Mouse (Mus musculus) embryonic fibroblast, embryonic 13.5 days (primary cell): ENCODE data around the gene Plekha3. TPM values are rescaled to one million over a fixed set of nuclear protein-coding genes. Genes with fewer than 3 reads are reported as not detected.

Experiments used
- H3K27ac ChIP-seq: 2 replicates; pipeline ENCODE4 v1.5.1; 2012; ENCODE audit warnings: low read length, control low read depth, inconsistent platforms; ENCODE audit not compliant: insufficient read depth
- H3K4me1 ChIP-seq: 2 replicates; pipeline ENCODE4 v1.6.1; 2011; ENCODE audit warnings: low read length; ENCODE audit not compliant: control insufficient read depth, insufficient read depth
- H3K4me3 ChIP-seq: 2 replicates; pipeline ENCODE4 v1.5.1; 2011; ENCODE audit warnings: mild to moderate bottlenecking, control low read depth, low read length; ENCODE audit not compliant: insufficient read depth
- CTCF ChIP-seq: IDR thresholded peaks from 2 replicates; pipeline ENCODE4 v1.5.1; 2011; ENCODE audit warnings: mild to moderate bottlenecking, control low read depth, low read length, moderate library complexity, borderline replicate concordance; ENCODE audit not compliant: insufficient read depth
- POLR2A ChIP-seq: IDR thresholded peaks from 2 replicates; pipeline ENCODE4 v1.6.1; 2011; ENCODE audit warnings: low read depth, mild to moderate bottlenecking, control low read depth, low read length, moderate library complexity
- polyA plus RNA-seq: library from polyadenylated mRNA; stranded (reverse); fragments of >200 nt; gene quantifications from 2 replicates; pipeline ENCODE4 v1.2.4, GENCODE M21; 2011; ENCODE audit warnings: low read depth; ENCODE audit not compliant: missing spikeins, insufficient read length

The Plekha3 gene
- polyA plus RNA-seq, 1 experiment = 41.0 TPM

DNA sequence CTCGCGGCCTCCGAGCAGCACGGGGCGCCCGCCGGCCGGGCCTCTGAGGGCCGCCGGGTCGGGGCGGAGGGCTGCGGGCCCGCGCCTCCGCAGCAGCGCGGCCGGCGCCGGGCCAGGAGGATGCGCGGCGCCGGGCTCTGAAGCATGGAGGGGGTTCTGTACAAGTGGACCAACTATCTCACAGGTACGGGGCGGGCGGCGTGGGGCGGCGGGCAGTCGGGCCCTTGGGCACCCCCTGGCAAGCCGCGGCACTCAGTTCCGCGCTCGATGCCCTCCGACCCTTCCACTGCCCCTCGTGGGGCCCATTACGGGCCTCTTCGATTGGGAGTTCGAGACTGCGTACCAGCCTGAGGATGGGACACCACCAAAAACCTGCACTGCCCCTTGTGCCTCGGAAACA lies 370 bp downstream of the Plekha3 start:
- Histone ChIP-seq H3K27ac (no peak overlapping the region), H3K4me3 (peak overlapping the region; percentile 99), H3K4me1 (0 out of 2 replicates have a peak, but pooled peaks cover 4% of the 10 kb centered on the region)
- TF ChIP-seq CTCF = no peak
- TF ChIP-seq POLR2A = no peak

DNA sequence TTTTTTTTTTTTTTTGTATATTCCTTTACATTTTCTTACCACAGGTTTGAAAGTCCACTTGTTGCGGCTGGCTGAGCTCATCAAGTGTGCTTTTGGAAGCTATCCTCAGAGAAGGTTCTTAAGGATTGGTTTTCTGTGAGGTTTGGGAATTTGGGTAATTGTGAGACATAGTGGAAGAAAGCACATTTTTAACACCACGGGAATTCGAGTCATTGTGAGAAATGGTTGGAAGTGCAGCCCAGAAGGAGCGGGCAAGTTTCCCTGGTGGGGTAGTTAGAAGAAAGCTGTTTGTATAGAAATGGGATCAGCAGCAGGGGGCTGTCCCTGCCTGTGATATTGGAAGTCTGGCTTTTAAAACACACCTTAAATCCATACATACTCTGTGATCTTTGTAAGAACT lies 868 bp downstream of the Plekha3 start:
- 0 out of 2 replicates have a peak, but pooled peaks cover 4% of the 10 kb centered on the region for H3K4me1 ChIP-seq
- peak overlapping the region; percentile 99 for H3K4me3 ChIP-seq
- H3K27ac ChIP-seq = peak overlapping the region; percentile 74
- TF ChIP-seq CTCF (no peak), POLR2A (no peak)

- peak overlapping the region; percentile 99 for H3K4me3 ChIP-seq
- 0 out of 2 replicates have a peak, but pooled peaks cover 4% of the 10 kb centered on the region for H3K4me1 ChIP-seq
- no peak; the same call in 1 of the 2 replicates for TF ChIP-seq POLR2A
- no peak for TF ChIP-seq CTCF
- peak overlapping the region; percentile 74 for H3K27ac ChIP-seq
These were observed 1.5 kb downstream of the Plekha3 start for GRCm38 (mm10) chr2:76676401-76677226.

DNA sequence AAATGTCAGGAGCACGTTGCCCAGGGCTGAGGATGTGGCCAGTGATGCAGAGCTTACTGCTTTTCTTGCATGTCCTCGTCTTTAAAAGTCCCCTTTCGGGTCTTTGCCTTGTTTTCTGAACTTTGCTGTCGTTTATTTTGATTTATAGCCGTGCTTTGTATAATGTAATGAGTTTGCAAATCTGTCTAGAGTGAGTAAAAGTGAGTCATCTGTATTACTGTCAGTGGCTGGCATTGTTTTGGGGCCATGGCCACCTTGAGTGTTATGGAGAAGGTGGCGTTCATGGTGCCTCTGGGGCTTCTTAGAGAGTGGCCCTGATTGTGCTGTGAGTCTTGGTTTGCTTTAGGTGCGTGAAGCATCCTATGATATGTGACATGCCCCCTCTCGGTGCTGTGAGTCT lies 7.2 kb downstream of the Plekha3 start:
- no peak for TF ChIP-seq CTCF
- TF ChIP-seq POLR2A = no peak
- no peak overlapping the region for H3K4me3 ChIP-seq
- no peak overlapping the region for H3K27ac ChIP-seq
- no peaks in the 10 kb centered on the region for H3K4me1 ChIP-seq

DNA sequence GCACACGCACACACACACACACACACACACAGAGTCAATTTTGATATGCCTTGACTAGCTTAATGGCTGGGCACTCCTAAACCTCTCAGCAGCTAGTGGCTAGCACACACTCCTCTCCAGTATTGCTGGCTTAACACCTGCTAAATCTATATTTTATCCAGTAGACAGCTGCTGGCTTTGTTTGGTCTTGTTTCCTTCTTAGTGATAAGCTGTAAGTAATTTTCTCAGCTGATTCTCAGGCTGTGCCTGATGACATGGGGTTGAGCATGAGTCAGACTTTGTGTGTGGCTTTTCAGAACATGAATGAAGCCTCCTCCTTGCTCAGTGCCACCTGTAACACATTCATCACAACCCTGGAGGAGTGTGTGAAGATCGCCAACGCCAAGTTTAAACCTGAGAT lies 11.9 kb downstream of the Plekha3 start:
- Histone ChIP-seq H3K27ac (no peak overlapping the region), H3K4me1 (no peaks in the 10 kb centered on the region), H3K4me3 (no peak overlapping the region)
- TF ChIP-seq POLR2A = no peak
- TF ChIP-seq CTCF = no peak

GRCm38 (mm10) chr2:76687608-76688007 lies 12.5 kb downstream of the Plekha3 start:
- Histone ChIP-seq H3K27ac (no peak overlapping the region), H3K4me3 (no peak overlapping the region), H3K4me1 (no peaks in the 10 kb centered on the region)
- TF ChIP-seq POLR2A = no peak
- TF ChIP-seq CTCF = no peak

- H3K27ac ChIP-seq = no peak overlapping the region
- TF ChIP-seq CTCF (no peak), POLR2A (no peak)
- H3K4me1 ChIP-seq = no peaks in the 10 kb centered on the region
- no peak overlapping the region for H3K4me3 ChIP-seq
These were observed 13.1 kb downstream of the Plekha3 start for GRCm38 (mm10) chr2:76688162-76688561.

DNA sequence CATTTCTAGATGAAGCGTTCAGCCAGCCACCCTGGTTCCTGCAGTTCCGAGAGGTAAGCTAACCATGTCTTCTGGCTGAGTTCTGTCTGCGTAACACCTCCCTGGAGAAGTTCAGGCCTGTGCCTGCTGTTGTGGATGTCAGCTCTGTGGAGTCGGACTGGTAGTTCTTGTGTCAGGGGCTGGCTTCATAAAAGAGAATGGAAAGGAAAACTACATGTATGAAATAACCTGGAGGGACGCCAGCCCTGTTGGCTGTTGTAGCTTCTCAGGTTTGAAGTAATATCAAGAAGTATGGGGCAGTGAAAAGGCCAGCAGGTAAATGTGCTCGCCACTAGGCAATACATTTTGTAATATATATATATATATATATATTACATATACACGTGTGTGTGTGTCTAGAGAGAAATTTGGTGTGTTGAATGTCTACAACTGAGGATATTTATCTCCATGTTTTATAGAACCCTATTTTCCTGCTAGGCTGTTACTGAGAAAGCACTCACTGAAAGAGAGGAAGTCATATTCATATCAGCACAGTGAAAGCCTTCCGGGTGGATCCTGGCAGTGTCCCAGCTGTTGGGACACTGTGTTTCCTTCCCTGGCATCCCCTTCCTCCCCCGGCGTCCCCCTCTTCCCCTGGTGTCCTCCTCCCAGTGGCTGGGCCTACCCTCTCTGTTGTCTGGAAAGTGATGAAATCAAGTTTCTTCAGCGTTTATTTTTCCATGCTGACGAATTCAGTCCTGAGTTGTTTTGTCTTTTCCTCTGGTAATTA lies 15.5 kb downstream of the Plekha3 start:
- no peak overlapping the region for H3K4me3 ChIP-seq
- H3K4me1 ChIP-seq = no peaks in the 10 kb centered on the region
- TF ChIP-seq POLR2A (no peak), CTCF (no peak)
- no peak overlapping the region for H3K27ac ChIP-seq

DNA sequence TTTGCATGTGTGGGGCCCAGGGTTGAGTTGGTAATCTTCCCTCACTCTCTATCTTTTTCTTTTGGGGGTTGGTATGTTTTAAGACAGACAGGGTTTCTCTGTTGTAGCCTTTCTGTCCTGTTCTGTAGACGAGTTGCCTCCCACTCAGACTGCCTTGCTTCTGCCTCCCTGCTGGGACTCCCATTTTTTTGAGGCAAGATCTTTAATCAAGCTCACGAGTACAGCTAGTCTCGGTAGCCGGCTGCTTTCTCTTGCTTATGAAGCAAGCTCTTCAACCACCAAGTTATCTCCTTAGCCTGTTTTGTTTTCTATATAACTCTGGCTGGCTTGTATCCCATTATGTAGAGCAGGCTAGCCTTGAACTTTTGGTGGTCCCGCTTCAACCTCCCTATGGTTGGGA lies 18.7 kb downstream of the Plekha3 start:
- Histone ChIP-seq H3K4me1 (no peaks in the 10 kb centered on the region), H3K27ac (no peak overlapping the region), H3K4me3 (no peak overlapping the region)
- no peak for TF ChIP-seq POLR2A
- TF ChIP-seq CTCF = no peak

DNA sequence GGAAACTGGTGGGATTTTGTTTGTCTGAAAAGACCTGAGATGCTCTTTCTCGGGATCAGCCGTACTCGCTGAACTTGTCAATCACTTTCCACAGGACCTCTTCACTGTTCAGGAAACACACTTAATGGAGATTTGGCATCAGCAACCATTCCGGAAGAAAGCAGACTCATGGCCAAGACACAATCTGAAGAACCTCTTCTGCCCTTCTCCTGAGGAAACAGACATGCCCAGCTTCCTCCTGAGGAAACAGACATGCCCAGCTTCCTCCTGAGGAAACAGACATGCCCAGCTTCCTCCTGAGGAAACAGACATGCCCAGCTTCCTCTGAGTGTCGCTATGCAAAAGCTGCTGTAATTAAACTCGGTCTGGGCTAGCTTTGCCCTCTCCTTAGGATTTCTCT lies 20.2 kb downstream of the Plekha3 start:
- H3K4me3 ChIP-seq = no peak overlapping the region
- no peaks in the 10 kb centered on the region for H3K4me1 ChIP-seq
- no peak for TF ChIP-seq CTCF
- TF ChIP-seq POLR2A = no peak

More for the DNA sequence above, 20.2 kb downstream of the Plekha3 start:
- H3K27ac ChIP-seq = no peak overlapping the region
